Mouse (Mus musculus): ENCODE results near the gene Aig1.

- TF ChIP-seq POLR2A (IDR thresholded peaks at IDR 0.05; ENCODE audit: borderline replicate concordance, control insufficient read depth, low read depth, low read length) (no peak), CTCF (IDR thresholded peaks at IDR 0.05; ENCODE audit: control insufficient read depth, insufficient read depth, low read length) (no peak)
Measured at GRCm38 (mm10) chr10:13837709-13838456, 30.9 kb downstream of the Aig1 start.
